Mouse (Mus musculus) lung, postnatal 36 days (tissue): ENCODE measurements at regions not wholly inside any gene's neighbourhood (a gene's known extent, or its start where the extent isn't known, plus 50 kb on each side); places are given as distances from the start of the nearest gene placed in this dataset.

ENCODE experiments used
- DNase-seq: peaks from one replicate; pipeline ENCODE4 v3.0.0; 2022; ENCODE audit warnings: mixed read lengths

- DNase-seq, result no peak
Observed at GRCm38 (mm10) chr7:72503756-72504155, 197.3 kb upstream of the Mctp2 start.

GRCm38 (mm10) chr7:72504268-72504667 is 197.9 kb upstream of the Mctp2 start:
- peak; percentile 12 for DNase-seq

GRCm38 (mm10) chr7:72505732-72506460 is 199.5 kb upstream of the Mctp2 start:
- peak; percentile 31 for DNase-seq

- no peak for DNase-seq
Observed at GRCm38 (mm10) chr7:72507946-72508345, 201.5 kb upstream of the Mctp2 start.

- no peak for DNase-seq
Observed at GRCm38 (mm10) chr7:72510116-72510515, 203.7 kb upstream of the Mctp2 start.

GRCm38 (mm10) chr7:72513446-72513845 is 207.0 kb upstream of the Mctp2 start:
- DNase-seq, result no peak

GRCm38 (mm10) chr7:72514851-72515250 is 208.4 kb upstream of the Mctp2 start:
- DNase-seq, result no peak

- no peak for DNase-seq
Observed at GRCm38 (mm10) chr7:72518421-72518972, 212.1 kb upstream of the Mctp2 start.

GRCm38 (mm10) chr7:72519359-72520115 is 213.1 kb upstream of the Mctp2 start:
- peak; percentile 40 for DNase-seq

- peak; percentile 52 for DNase-seq
Observed at GRCm38 (mm10) chr7:72528873-72529272, 222.5 kb upstream of the Mctp2 start.

GRCm38 (mm10) chr7:72538288-72538687 is 231.9 kb upstream of the Mctp2 start:
- peak; percentile 27 for DNase-seq

GRCm38 (mm10) chr7:72539915-72540314 is 233.5 kb upstream of the Mctp2 start:
- no peak for DNase-seq

- peak; percentile 10 for DNase-seq
Observed at GRCm38 (mm10) chr7:72541521-72542478, 235.4 kb upstream of the Mctp2 start.

GRCm38 (mm10) chr7:72543501-72543900 is 237.1 kb upstream of the Mctp2 start:
- DNase-seq, result no peak

GRCm38 (mm10) chr7:72543946-72544345 is 237.5 kb upstream of the Mctp2 start:
- peak; percentile 63 for DNase-seq

- no peak for DNase-seq
Observed at GRCm38 (mm10) chr7:72567378-72567777, 261.0 kb upstream of the Mctp2 start.

GRCm38 (mm10) chr7:72569177-72569576 is 262.8 kb upstream of the Mctp2 start:
- no peak for DNase-seq

GRCm38 (mm10) chr7:72574316-72574715 is 267.9 kb upstream of the Mctp2 start:
- no peak for DNase-seq

- DNase-seq, result no peak
Observed at GRCm38 (mm10) chr7:72584427-72584826, 278.0 kb upstream of the Mctp2 start.

- peak; percentile 54 for DNase-seq
Observed at GRCm38 (mm10) chr7:72589241-72589668, 282.8 kb upstream of the Mctp2 start.

- no peak for DNase-seq
Observed at GRCm38 (mm10) chr7:72590351-72591115, 284.1 kb upstream of the Mctp2 start.

- no peak for DNase-seq
Observed at GRCm38 (mm10) chr7:72592110-72592509, 285.7 kb upstream of the Mctp2 start.
